Mouse (Mus musculus) heart, postnatal 0 days (tissue): ENCODE results near the gene Snrpa1. TPM values are rescaled to one million over a fixed set of nuclear protein-coding genes. Genes with fewer than 3 reads are reported as not detected.

ENCODE experiments used
- ATAC-seq: fragments of 200-750 bp; cut with Nextera tagmentation; 2 replicates; pipeline ENCODE4 v1.8.0; 2017; ENCODE audit warnings: low read depth, moderate number of reproducible peaks, moderate library complexity; ENCODE audit not compliant: insufficient read depth
- DNase-seq: peaks from one replicate; pipeline ENCODE4 v3.0.0-alpha.2; 2016; ENCODE audit warnings: low spot score
- H3K27ac ChIP-seq: fragments of 300-500 bp; sonication (generic); 2 replicates; pipeline ENCODE4 v1.5.1; 2014; ENCODE audit warnings: low read depth, mild to moderate bottlenecking
- H3K27me3 ChIP-seq: fragments of 300-500 bp; sonication (generic); 2 replicates; pipeline ENCODE4 v1.6.1; 2014; ENCODE audit warnings: low read length, mixed read lengths; ENCODE audit not compliant: control insufficient read depth, insufficient read depth
- H3K36me3 ChIP-seq: fragments of 300-500 bp; sonication (generic); replicated peaks from 2 replicates; pipeline ENCODE4 v1.6.1; 2014; ENCODE audit warnings: low read length, mixed read lengths; ENCODE audit not compliant: control insufficient read depth, insufficient read depth
- H3K4me1 ChIP-seq: fragments of 300-500 bp; sonication (generic); 2 replicates; pipeline ENCODE4 v1.6.1; 2014; ENCODE audit warnings: antibody characterized with exemption; ENCODE audit not compliant: control insufficient read depth, insufficient read depth
- H3K4me2 ChIP-seq: fragments of 300-500 bp; sonication (generic); 2 replicates; pipeline ENCODE4 v1.6.1; 2014; ENCODE audit warnings: low read depth, mild to moderate bottlenecking, low read length, moderate library complexity
- H3K4me3 ChIP-seq: fragments of 300-500 bp; sonication (generic); 2 replicates; pipeline ENCODE4 v1.5.1; 2014; ENCODE audit warnings: low read depth, low read length
- H3K9ac ChIP-seq: fragments of 300-500 bp; sonication (generic); replicated peaks from 2 replicates; pipeline ENCODE4 v1.6.1; 2014; ENCODE audit warnings: low read depth, low read length, mixed read lengths
- H3K9me3 ChIP-seq: fragments of 300-500 bp; sonication (generic); replicated peaks from 2 replicates; pipeline ENCODE4 v1.6.1; 2016; ENCODE audit warnings: low read length; ENCODE audit not compliant: control insufficient read depth
- CTCF ChIP-seq: IDR thresholded peaks from 2 replicates; pipeline ENCODE4 v1.5.1; 2016; ENCODE audit warnings: antibody characterized with exemption, control low read depth, low read depth
- EP300 ChIP-seq: IDR thresholded peaks from 2 replicates; pipeline ENCODE4 v1.6.1; 2016; ENCODE audit warnings: antibody characterized with exemption, low read depth
- WGBS: fragments of 180-500 bp; shearing (Covaris S2); extraction: QIAGEN DNeasy Blood & Tissue Kit; methylation state at CpG from one replicate; pipeline ENCODE4 v1.1.7; 2014; 5-methylcytosine and 5-hydroxymethylcytosine counted together
- polyA plus RNA-seq: library from polyadenylated mRNA; unstranded; fragments of >200 nt; fragmentation: Nextera tagmentation; extraction: Ambion mirVana; gene quantifications from 2 replicates; pipeline ENCODE4 v1.2.1, GENCODE M21; 2015
- total RNA-seq: library from RNA; depleted of rRNA; stranded (reverse); fragments of >200 nt; gene quantifications from 2 replicates; pipeline ENCODE4 v1.2.3, GENCODE M21; 2014; ENCODE audit warnings: low replicate concordance

Snrpa1 gene
- total and polyA plus RNA-seq, 2 experiments from 2014 or later, result 30.8 to 58.9 TPM

GRCm38 (mm10) chr7:66038730-66039129 lies 20.1 kb upstream of the Snrpa1 start:
- no peaks in the 10 kb centered on the region for H3K4me1 ChIP-seq
- H3K4me2 ChIP-seq, result no peak overlapping the region
- no peaks in the 10 kb centered on the region for H3K27me3 ChIP-seq
- no peaks in the 10 kb centered on the region for H3K36me3 ChIP-seq
- no peak overlapping the region for H3K4me3 ChIP-seq
- ATAC-seq (no peak), DNase-seq (no peak)
- no peak for TF ChIP-seq CTCF
- no peak for TF ChIP-seq EP300
- 78% methylated on average over 11 of the region's 11 CpGs for WGBS
- no peak overlapping the region for H3K9ac ChIP-seq
- H3K27ac ChIP-seq, result no peak overlapping the region
- no peaks in the 10 kb centered on the region for H3K9me3 ChIP-seq

- Histone ChIP-seq H3K27me3 (no peaks in the 10 kb centered on the region), H3K36me3 (no peaks in the 10 kb centered on the region), H3K9me3 (no peaks in the 10 kb centered on the region), H3K4me2 (no peak overlapping the region), H3K4me1 (no peaks in the 10 kb centered on the region), H3K27ac (no peak overlapping the region), H3K9ac (no peak overlapping the region), H3K4me3 (no peak overlapping the region)
- TF ChIP-seq EP300 (no peak), CTCF (no peak)
- 64% methylated on average over 18 of the region's 18 CpGs for WGBS
- ATAC-seq (no peak), DNase-seq (no peak)
Measured at GRCm38 (mm10) chr7:66040026-66040814, 18.6 kb upstream of the Snrpa1 start.

- H3K27me3 ChIP-seq, result no peaks in the 10 kb centered on the region
- no peak within 1 kb of the TSS for H3K4me2 ChIP-seq
- H3K36me3 ChIP-seq, result no peaks in the 10 kb centered on the region
- DNase-seq (no peak), ATAC-seq (no peak)
- H3K27ac ChIP-seq, result no peak within 1 kb of the TSS
- TF ChIP-seq CTCF (no peak), EP300 (no peak)
- H3K9me3 ChIP-seq, result no peaks in the 10 kb centered on the region
- no peak within 1 kb of the TSS for H3K9ac ChIP-seq
- H3K4me3 ChIP-seq, result no peak within 1 kb of the TSS
- WGBS, result 75% methylated on average over 10 of the region's 10 CpGs
- no peaks in the 10 kb centered on the region for H3K4me1 ChIP-seq
Measured at GRCm38 (mm10) chr7:66043552-66044459, 15.0 kb upstream of the Snrpa1 start, which contains the start of gene Gm45213. Gm45213 (plus strand) TSS chr7:66043602.

DNA sequence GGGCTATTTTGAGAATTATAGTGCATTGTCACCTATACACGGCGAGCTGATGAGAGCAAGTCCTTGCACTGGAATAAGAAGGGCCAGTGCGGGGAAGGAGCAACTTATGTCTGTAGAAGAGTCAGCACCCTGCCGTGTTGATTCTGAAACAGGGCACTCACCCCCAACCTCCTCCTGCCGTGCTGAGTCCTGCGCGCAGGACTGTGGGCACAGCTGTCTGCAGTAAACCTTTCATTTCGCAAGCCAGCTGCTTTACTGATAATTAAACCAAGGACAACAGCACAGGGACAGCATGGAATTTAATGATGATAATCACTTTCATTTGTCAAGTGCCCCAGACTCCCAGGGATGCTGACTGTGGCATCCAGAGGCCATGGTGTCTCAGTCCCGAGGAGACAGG lies 14.2 kb upstream of the Snrpa1 start:
- H3K27me3 ChIP-seq, result no peaks in the 10 kb centered on the region
- WGBS, result 61% methylated on average over 9 of the region's 9 CpGs
- no peak overlapping the region for H3K4me2 ChIP-seq
- no peaks in the 10 kb centered on the region for H3K4me1 ChIP-seq
- no peaks in the 10 kb centered on the region for H3K36me3 ChIP-seq
- no peak overlapping the region for H3K4me3 ChIP-seq
- ATAC-seq (no peak), DNase-seq (no peak)
- no peak overlapping the region for H3K27ac ChIP-seq
- TF ChIP-seq EP300, result no peak
- H3K9ac ChIP-seq, result no peak overlapping the region
- no peaks in the 10 kb centered on the region for H3K9me3 ChIP-seq

DNA sequence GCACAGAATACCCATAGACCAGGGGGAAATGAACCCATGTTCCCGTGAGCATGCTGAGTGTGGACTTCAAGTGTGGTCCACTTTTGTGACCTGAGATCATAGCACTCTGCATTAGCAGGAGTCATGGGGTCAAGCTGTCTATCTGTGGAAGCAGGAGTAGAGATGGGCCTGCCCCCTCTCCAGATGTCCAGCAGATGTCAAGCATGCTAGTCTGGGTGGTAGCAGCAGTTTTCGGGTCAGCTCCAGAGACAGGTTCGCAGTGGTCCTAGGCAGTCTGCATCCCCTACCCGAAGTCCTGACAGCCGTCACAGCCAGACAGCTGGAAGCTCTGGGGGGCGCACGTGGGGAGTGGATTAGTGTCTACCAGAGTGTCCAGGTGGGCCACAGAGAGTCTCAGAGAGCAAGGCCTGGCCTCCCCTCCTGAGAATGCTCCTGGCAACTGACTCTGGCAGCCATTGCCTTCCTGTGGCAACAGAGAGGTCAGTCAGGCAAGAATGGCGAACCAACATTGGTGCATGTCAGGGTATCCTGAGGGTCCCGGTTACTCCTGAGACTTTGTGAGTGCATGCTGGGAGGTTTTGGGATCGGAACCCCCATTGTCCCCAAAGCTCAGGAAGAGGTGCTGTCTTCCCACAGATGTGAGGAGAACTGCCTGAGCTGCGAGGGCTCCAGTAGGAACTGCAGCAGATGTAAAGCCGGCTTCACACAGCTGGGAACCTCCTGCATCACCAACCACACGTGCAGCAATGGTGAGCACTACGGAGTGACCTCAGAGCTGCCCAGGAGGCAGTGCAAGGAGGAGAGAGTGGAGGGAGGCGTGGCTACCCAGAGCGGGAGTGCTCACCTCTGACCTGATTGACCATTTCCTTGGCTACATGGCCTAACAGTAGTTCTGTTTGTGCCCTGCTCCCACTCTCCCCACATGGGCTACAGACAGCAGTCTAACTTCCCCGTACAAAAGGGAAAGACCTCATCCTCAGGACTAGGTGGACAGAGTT lies 11.6 kb upstream of the Snrpa1 start:
- no peak for DNase-seq
- Histone ChIP-seq H3K27ac (no peak overlapping the region), H3K4me2 (no peak overlapping the region), H3K4me3 (no peak overlapping the region), H3K27me3 (no peaks in the 10 kb centered on the region), H3K9ac (no peak overlapping the region), H3K36me3 (no peaks in the 10 kb centered on the region), H3K4me1 (no peaks in the 10 kb centered on the region), H3K9me3 (no peaks in the 10 kb centered on the region)
- no peak for TF ChIP-seq CTCF
- no peak for TF ChIP-seq EP300
- ATAC-seq, result no peak
- WGBS, result 61% methylated on average over 17 of the region's 17 CpGs
